Mouse (Mus musculus): ENCODE data around the gene Cmah. TPM values are rescaled to one million over a fixed set of nuclear protein-coding genes. Genes with fewer than 3 reads are reported as not detected.

Cmah gene
- total RNA-seq (2023): 10 to 100 TPM; 12.4 to 14.5 TPM

DNA sequence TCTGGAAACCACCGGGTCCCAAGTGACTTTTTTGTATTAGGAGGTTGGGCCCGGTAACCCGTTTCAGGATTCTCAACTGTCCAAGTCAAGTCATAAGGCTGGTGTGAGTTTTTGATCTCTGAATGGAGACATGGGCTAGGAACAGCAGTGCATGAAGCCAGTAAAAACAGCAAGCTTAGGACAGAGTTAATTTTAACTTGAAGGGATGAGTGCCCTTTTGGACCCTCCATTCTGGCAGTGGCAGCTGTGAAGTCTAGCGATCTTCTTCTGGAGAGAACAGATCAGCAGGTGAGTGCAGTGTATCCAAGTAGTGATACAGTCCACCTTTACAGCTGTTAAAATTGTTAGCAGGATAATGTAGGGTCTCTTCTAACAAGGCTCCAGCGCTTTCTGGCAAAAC lies at the start of gene Cmah:
Gene Cmah (plus strand): TSS at position 204 of the 400 bp plus-strand sequence.

GRCm38 (mm10) chr13:24280439-24281431 lies 46.5 kb upstream of the Cmah start, which contains the start of gene Carmil1:
Carmil1 (minus strand) TSS chr13:24280795.

Other genes starting within 250 kb of the Cmah start
- gene Carmil1, start 46.6 kb upstream of the Cmah start, total RNA-seq (2023): 10 to 100 TPM; 12.0 to 15.1 TPM

Data from monocyte, adult 59 days (primary cell).